Mouse (Mus musculus) testis, adult 2 months (tissue): ENCODE results near the gene Efs.

ENCODE experiments used
- CTCF ChIP-seq: fragments of 200-500 bp; IDR thresholded peaks from 2 replicates; pipeline ENCODE4 v1.5.1; 2012; ENCODE audit warnings: low read depth, mild to moderate bottlenecking, inconsistent platforms, low read length, moderate library complexity; ENCODE audit not compliant: control insufficient read depth, insufficient read depth, insufficient replicate concordance
- POLR2A ChIP-seq: fragments of 200-500 bp; IDR thresholded peaks from 2 replicates; pipeline ENCODE4 v1.6.1; 2012; ENCODE audit warnings: low read depth, mild to moderate bottlenecking, inconsistent platforms, low read length, moderate library complexity; ENCODE audit not compliant: control insufficient read depth

DNA sequence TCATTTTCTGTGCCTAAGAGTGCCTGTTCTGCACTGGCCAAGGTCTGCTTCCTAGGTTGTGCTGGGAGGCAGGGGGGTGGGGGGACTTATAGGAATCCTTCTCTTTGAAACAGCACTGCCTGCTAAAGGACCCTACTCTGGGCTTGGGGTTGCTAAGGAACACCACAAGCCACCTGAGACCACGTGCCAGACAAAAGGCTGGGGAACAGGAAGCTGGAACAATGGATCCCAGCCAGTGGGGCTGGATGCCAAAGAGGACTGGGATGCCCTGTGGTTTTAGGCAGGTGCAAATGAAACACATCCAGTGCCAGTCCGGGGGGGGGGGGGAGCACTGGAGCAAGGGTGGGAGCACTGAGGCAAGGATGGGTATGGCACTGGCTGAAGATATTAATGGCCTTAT lies 4.5 kb upstream of the Efs start:
- TF ChIP-seq POLR2A (no peak), CTCF (no peak)
